Mouse (Mus musculus): Measurements from ENCODE around the gene Gnat1. TPM values are rescaled to one million over a fixed set of nuclear protein-coding genes. Genes with fewer than 3 reads are reported as not detected.

Gene Gnat1
- polyA plus RNA-seq (2014; fragmentation: Illumina TruSeq; extraction: RNeasy Lipid Tissue Mini Kit (QIAGEN cat#74804); ENCODE audit: low read depth, low replicate concordance): 0.16 TPM

DNA sequence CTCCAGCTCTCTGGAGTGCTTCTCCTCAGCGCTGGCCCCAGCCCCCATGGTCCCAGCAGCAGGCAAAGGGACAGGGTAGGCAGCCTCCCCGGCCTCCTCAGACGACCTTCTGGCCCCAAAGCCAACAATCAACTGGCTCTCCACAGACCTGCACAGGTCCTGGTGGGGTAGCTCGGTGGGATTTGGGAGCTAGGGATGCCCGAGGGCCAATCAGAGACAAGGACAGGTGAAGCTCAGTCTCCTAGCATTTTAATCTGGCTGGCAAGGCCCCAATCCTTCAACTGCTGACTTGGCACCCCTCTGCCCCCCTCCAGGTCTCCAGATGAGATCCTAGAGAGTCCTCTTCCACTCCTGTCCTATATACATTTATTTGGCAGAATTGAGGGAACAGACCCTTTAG, at the start of gene Gnat1:
Gene Gnat1, minus strand, starts transcription at position 212 of the 400 bp plus-strand sequence.

DNA sequence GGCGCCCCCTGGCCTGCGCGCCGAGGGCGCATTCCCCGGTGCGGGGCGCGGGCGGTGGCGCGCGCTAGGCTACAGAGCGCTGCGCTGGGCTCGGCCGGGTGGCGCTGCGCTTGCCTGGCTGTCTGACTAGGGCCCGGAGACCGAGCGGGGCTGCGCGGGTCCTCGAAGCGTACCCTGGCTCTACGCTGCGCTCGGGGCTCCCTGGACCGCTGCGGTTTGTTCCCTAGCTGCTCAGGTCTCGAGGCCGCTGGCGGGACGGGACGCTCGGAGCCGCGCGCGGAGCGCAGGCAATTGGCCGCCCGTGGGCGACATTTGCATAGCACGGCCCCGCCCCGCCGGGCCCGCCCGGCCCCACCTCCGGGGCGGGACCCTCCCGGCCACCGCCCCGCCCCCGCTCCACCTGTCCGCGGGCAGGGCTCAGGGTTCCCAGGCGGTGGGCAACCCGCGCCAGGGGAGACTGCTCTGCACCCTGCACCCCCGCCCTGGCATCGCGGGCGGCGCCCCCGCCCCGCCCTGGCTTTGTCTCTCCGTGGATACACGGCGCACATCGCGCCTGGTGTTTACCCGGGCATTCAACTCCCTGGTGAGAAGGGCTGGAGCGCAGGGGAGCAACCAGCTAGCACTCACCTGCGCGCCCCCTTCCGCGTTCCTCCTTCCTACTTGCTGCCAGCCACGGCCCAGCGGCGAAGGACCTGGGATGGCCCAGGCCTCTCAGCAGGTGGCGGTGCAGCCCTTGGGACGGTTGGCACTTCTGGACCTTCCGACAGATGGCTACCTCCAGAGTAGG, 30.4 kb upstream of the Gnat1 start, which contains the start of gene Sema3f:
Gene Sema3f, minus strand, starts transcription at position 779 of the 787 bp plus-strand sequence.

DNA sequence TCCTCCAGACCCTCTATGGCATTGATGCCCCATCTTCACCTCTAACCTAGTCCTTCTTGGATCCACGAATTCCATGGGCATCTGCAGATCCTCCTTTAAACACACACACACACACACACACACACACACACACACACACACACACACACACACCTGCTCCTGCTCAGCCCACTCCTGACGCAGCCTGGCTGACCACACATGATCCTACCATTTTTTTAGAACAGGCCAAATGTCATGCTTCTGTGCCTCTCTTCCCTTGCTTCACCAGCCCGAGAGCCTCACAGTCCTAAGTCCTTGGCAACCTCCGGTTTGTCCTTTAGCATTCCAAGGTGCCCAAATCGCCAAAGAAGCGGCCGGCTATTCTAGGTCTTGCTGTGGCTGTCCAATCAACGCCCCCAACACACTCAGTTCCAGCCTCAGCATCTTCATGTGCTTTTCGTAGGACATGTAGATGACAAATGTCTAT, 10.0 kb downstream of the Gnat1 start, which contains the start of gene Slc38a3:
Gene Slc38a3, minus strand, starts transcription at position 51 of the 466 bp plus-strand sequence.

DNA sequence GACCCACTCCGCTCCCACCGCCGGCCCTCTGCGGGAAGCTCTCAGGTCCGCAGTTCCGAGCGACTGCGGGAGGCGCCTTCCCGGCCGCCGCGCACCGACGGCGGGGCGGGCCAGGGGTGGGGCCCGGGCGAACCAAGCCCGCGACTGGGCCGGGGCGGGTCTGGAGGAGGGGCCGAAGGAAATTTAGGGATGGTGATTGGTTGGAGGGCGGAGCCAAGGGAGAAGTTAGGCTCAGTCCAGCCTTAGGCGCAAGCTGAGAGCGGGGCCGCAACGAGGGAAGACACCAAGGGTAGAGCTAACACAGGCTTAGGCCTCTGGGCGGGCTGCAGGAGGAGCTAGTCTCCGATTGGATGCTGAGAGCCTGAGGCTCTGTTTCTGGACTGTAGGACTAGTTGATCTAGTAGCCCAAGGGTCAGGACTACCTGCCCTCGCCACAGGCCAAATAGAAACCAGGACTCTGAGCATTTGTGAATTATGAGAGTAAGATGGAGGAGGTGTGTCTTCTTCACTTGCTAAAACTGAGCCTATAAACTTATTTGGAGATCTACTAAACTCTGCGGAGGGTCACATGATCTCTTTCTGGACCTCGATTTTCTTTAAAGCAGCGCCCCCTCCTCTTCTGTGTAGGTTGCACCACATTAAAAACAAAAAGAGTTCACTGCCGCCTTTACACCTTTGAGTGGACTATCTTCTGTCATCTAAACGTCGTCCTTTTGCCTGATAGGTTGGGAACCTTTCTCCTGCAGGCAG, 44.1 kb downstream of the Gnat1 start, which contains the start of gene Gnai2:
Gene Gnai2, minus strand, starts transcription at position 89 of the 750 bp plus-strand sequence.

Other genes starting within 250 kb of the Gnat1 start
- gene Tmem115, start 145.8 kb downstream of the Gnat1 start, polyA plus RNA-seq (2014; fragmentation: Illumina TruSeq; extraction: RNeasy Lipid Tissue Mini Kit (QIAGEN cat#74804); ENCODE audit: low read depth, low replicate concordance): 0.45 TPM
- gene Cyb561d2, start 137.5 kb downstream of the Gnat1 start, polyA plus RNA-seq (2014; fragmentation: Illumina TruSeq; extraction: RNeasy Lipid Tissue Mini Kit (QIAGEN cat#74804); ENCODE audit: low read depth, low replicate concordance): 5.3 TPM
- 2.0 TPM for gene Nprl2, start 137.5 kb downstream of the Gnat1 start, polyA plus RNA-seq (2014; fragmentation: Illumina TruSeq; extraction: RNeasy Lipid Tissue Mini Kit (QIAGEN cat#74804); ENCODE audit: low read depth, low replicate concordance)
- not detected for gene Zmynd10, start 132.4 kb downstream of the Gnat1 start, polyA plus RNA-seq (2014; fragmentation: Illumina TruSeq; extraction: RNeasy Lipid Tissue Mini Kit (QIAGEN cat#74804); ENCODE audit: low read depth, low replicate concordance)
- 3.7 TPM for gene Rassf1, start 128.2 kb downstream of the Gnat1 start, polyA plus RNA-seq (2014; fragmentation: Illumina TruSeq; extraction: RNeasy Lipid Tissue Mini Kit (QIAGEN cat#74804); ENCODE audit: low read depth, low replicate concordance)
- 17.6 TPM for gene Tusc2, start 116.5 kb downstream of the Gnat1 start, polyA plus RNA-seq (2014; fragmentation: Illumina TruSeq; extraction: RNeasy Lipid Tissue Mini Kit (QIAGEN cat#74804); ENCODE audit: low read depth, low replicate concordance)
- 1.2 TPM for gene Hyal2, start 111.8 kb downstream of the Gnat1 start, polyA plus RNA-seq (2014; fragmentation: Illumina TruSeq; extraction: RNeasy Lipid Tissue Mini Kit (QIAGEN cat#74804); ENCODE audit: low read depth, low replicate concordance)
- gene Hyal1, start 102.8 kb downstream of the Gnat1 start, polyA plus RNA-seq (2014; fragmentation: Illumina TruSeq; extraction: RNeasy Lipid Tissue Mini Kit (QIAGEN cat#74804); ENCODE audit: low read depth, low replicate concordance): 24.4 TPM
- 3.7 TPM for gene Naa80, start 100.8 kb downstream of the Gnat1 start, polyA plus RNA-seq (2014; fragmentation: Illumina TruSeq; extraction: RNeasy Lipid Tissue Mini Kit (QIAGEN cat#74804); ENCODE audit: low read depth, low replicate concordance)
- gene Hyal3, start 98.9 kb downstream of the Gnat1 start, polyA plus RNA-seq (2014; fragmentation: Illumina TruSeq; extraction: RNeasy Lipid Tissue Mini Kit (QIAGEN cat#74804); ENCODE audit: low read depth, low replicate concordance): not detected
- gene Ifrd2, start 92.1 kb downstream of the Gnat1 start, polyA plus RNA-seq (2014; fragmentation: Illumina TruSeq; extraction: RNeasy Lipid Tissue Mini Kit (QIAGEN cat#74804); ENCODE audit: low read depth, low replicate concordance): 27.0 TPM
- gene Sema3b, start 70.5 kb downstream of the Gnat1 start, polyA plus RNA-seq (2014; fragmentation: Illumina TruSeq; extraction: RNeasy Lipid Tissue Mini Kit (QIAGEN cat#74804); ENCODE audit: low read depth, low replicate concordance): 0.21 TPM
- gene Gnai2, start 44.3 kb downstream of the Gnat1 start, polyA plus RNA-seq (2014; fragmentation: Illumina TruSeq; extraction: RNeasy Lipid Tissue Mini Kit (QIAGEN cat#74804); ENCODE audit: low read depth, low replicate concordance): 13.6 TPM
- gene Slc38a3, start 10.2 kb downstream of the Gnat1 start, polyA plus RNA-seq (2014; fragmentation: Illumina TruSeq; extraction: RNeasy Lipid Tissue Mini Kit (QIAGEN cat#74804); ENCODE audit: low read depth, low replicate concordance): 104 TPM
- gene Sema3f, start 30.8 kb upstream of the Gnat1 start, polyA plus RNA-seq (2014; fragmentation: Illumina TruSeq; extraction: RNeasy Lipid Tissue Mini Kit (QIAGEN cat#74804); ENCODE audit: low read depth, low replicate concordance): 0.56 TPM
- 54.1 TPM for gene Rbm5, start 91.3 kb upstream of the Gnat1 start, polyA plus RNA-seq (2014; fragmentation: Illumina TruSeq; extraction: RNeasy Lipid Tissue Mini Kit (QIAGEN cat#74804); ENCODE audit: low read depth, low replicate concordance)
- gene Rbm6, start 193.5 kb upstream of the Gnat1 start, polyA plus RNA-seq (2014; fragmentation: Illumina TruSeq; extraction: RNeasy Lipid Tissue Mini Kit (QIAGEN cat#74804); ENCODE audit: low read depth, low replicate concordance): 42.4 TPM
- 0.37 TPM for gene Mon1a, start 208.4 kb upstream of the Gnat1 start, polyA plus RNA-seq (2014; fragmentation: Illumina TruSeq; extraction: RNeasy Lipid Tissue Mini Kit (QIAGEN cat#74804); ENCODE audit: low read depth, low replicate concordance)
- not detected for gene Mst1r, start 227.2 kb upstream of the Gnat1 start, polyA plus RNA-seq (2014; fragmentation: Illumina TruSeq; extraction: RNeasy Lipid Tissue Mini Kit (QIAGEN cat#74804); ENCODE audit: low read depth, low replicate concordance)
- not detected for gene Actl11, start 248.8 kb upstream of the Gnat1 start, polyA plus RNA-seq (2014; fragmentation: Illumina TruSeq; extraction: RNeasy Lipid Tissue Mini Kit (QIAGEN cat#74804); ENCODE audit: low read depth, low replicate concordance)

Data from liver, adult 10 weeks (tissue).